Mouse (Mus musculus) cerebellum, postnatal 25 days (tissue): ENCODE data around the gene Spata7.
"Not testable (repeated sequence)": the region's sequence is repeated elsewhere in the genome, so short reads cannot be mapped to it uniquely, and the experiment has no call there.

Experiments
- DNase-seq, 2 experiments: peaks; one replicate each; pipeline ENCODE4 v3.0.0; 2021; ENCODE audit warnings: mixed read lengths in 2 of 2

The Spata7 gene

GRCm38 (mm10) chr12:98627392-98628259 is at the start of gene Spata7:
TSS of gene Spata7 (plus strand) at chr12:98628157.
- peak; percentile 90 to 92 for DNase-seq

GRCm38 (mm10) chr12:98585302-98585701 is 42.7 kb upstream of the Spata7 start:
- DNase-seq: peak in 1 of 2 experiments; percentile 63

- no peak for DNase-seq
Observed at GRCm38 (mm10) chr12:98588573-98588972, 39.4 kb upstream of the Spata7 start.

DNA sequence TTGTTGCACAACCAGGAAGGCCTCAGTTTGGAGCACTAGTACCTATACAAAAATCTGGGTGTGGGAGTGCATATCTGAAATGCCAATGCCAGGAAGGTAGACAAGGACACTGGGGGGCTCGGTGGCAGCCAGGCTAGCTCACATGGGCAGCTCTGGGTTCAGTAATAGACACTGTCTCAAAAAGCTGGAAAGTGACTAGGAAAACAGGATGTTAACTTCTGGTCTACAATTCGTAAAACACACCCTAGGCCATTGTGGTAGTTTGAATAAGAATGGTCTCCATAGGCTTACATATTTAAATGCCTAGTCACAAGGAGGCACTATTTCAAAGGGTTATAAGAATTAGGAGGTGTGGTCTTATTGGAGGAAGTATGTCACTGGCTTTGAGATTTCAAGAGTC is 36.9 kb upstream of the Spata7 start:
- no peak for DNase-seq

DNA sequence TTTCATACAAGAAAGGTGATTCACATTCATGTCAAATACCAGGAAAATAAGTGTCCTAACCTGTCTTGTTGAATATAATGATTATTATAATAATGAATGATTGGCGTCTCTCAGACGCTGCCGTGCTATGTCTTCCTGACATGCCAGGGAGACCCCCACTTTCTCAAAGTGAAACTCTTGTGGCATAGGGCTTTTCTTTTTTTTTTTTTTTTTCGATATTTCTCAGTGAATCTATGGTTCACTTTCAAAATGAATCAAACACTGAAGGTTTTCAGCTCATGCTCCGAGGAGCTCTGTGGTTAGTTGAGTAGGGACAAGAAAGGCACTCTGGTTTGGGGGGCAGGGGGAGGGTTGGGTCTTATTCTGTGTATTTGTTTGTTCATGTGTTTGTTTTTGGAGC is 27.1 kb upstream of the Spata7 start:
- DNase-seq: no peak

- DNase-seq: peak in 1 of 2 experiments; percentile 10
Observed at GRCm38 (mm10) chr12:98602114-98602513, 25.8 kb upstream of the Spata7 start.

DNA sequence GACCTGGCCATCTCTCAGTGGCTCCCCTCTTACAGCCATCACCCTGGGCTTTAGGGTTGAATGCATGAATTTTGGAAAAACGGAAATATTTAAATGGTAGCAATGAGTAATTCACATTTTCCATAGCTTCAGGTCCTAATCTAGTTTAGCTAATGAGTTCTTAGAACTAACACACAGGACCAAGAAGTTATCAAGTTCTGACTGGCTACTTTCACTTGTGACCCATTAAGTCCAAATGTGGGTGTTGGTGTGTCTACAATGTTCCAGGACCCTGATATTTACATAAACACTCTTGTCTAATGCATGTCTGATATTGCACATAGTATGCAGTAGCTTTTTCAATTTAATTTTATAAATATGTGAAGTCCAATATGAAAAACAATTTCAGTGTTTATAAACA is 22.7 kb upstream of the Spata7 start:
- DNase-seq: no peak

DNA sequence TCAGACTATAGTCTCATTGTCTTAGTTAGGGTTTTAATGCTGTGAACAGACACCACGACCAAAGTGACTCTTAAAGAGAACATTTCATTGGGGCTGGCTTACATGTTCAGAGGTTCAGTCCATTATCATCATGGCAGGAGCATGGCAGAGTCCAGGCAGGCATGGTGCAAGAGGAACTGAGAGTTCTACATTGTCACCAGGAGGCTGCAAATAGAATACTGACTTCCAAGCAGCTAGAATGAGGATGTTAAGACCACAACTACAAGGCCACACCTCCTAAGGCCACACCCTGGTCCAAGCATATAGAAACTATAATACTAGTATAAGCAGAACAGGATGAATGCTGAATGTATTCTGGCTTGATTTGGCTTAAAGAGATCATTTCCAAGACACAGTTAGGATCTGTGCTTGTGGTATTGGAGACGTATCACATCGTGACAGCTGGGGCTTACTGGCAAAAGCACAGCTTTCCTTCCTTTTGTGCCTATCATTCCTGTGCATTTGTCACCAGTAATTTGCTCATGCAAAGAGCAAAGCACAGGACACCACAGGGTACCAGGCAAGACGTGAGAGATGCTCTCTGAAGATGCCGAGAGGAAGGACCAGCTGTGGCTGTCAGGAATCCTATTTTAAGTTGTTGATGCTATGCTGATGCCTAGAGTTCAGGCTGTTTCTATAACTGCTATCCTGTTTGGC is 21.2 kb upstream of the Spata7 start:
- peak; percentile 11 to 18 for DNase-seq

DNA sequence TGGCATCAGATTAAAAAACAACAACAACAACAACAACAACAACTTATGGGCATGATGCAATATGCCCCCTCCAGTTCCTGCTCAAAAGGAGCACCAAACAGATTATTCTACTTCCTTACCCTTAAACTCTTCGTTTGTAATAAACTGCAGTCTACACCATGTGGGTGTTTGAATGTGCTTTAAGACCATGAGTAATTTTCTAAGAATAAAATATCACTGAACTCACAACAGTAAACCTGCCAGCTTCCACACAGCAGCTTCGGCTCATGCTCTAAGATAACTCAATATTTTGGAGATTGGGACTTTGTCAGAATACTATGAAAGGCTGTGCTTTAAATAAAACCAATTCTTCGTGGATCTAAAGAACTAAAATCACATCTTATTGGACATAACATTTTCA is 17.6 kb upstream of the Spata7 start:
- DNase-seq: no peak

DNA sequence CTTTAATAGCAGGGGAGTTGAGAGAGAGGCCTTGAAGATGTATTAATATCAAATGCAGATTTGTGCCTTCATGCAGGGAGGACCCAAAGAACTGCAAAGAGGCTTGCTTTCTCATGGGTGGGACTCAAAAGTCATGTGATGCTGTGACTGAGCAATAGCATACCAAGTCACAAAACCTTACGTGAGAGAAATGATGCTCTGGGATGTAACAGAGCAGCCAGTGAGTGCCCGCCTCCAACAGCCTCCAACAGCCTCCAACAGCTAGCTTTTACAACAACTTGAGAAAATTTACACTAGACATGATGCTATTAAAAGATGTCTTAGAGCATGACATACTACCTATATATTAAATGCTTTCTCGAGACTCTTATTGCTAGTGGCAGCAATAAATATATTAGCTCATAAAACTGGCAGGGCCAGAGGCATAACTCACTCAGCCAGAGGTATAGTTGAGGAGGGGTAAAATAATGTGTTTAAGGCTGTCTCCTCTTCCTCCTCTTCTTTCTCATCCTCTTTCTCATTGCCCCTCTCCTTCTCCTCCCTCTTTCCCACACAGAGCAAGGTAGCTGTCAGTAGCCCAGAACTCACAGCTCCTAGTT is 12.9 kb upstream of the Spata7 start:
- no peak for DNase-seq

DNA sequence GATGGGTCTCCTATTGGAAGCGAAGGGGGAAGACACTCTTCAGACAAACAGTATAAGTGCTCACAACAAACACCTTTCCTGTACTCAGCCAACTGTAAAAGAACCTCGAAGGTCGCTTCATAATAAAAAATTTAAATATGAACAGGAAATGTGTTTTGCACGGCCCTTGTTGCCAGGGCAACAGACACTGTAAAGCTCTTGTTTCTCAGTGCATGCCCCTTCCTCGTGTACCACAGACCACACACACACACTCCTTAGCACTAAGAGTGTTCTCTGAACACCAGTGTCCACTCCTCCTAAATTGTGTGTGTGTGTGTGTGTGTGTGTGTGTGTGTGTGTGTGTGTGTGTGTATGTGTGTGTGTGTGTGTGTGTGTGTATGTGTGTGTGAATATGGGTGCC is 12.2 kb upstream of the Spata7 start:
- DNase-seq: no peak

GRCm38 (mm10) chr12:98619496-98619895 is 8.5 kb upstream of the Spata7 start:
- no peak for DNase-seq

DNA sequence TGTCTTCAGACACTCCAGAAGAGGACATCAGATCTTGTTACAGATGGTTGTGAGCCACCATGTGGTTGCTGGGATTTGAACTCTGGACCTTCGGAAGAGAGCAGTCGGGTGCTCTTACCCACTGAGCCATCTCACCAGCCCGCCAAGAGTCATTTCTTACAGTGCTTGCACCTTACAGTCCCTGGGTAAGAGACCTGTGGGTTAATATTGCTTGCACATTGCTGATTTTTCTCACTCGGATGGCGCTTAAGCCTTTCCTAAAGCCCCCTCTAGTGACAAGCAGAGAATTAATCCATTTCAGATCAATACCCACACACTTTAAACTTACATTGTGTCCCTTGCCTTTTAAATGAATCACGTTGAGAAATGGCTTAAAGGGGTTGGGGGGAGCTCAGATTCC is 7.0 kb upstream of the Spata7 start:
- DNase-seq: peak; percentile 39 to 48

DNA sequence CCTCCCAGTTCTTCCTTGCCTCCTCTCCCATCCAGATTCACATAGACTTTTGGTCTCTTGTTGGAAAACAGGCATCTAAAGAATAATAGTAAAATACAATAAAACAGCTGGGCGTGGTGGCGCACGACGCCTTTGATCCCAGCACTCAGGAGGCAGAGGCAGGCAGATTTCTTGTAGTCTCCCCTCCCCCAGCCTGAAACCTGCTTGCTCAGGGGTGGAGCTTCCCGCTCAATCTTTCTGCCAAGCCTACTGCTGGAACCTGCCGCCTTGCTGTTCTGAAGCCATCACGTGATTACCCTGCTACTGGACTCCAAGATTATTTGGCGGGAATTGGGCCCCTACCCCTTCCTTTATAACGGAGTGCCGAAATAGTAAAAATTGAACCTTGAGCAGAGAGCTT is 4.7 kb upstream of the Spata7 start:
- not testable (repeated sequence) for DNase-seq

DNA sequence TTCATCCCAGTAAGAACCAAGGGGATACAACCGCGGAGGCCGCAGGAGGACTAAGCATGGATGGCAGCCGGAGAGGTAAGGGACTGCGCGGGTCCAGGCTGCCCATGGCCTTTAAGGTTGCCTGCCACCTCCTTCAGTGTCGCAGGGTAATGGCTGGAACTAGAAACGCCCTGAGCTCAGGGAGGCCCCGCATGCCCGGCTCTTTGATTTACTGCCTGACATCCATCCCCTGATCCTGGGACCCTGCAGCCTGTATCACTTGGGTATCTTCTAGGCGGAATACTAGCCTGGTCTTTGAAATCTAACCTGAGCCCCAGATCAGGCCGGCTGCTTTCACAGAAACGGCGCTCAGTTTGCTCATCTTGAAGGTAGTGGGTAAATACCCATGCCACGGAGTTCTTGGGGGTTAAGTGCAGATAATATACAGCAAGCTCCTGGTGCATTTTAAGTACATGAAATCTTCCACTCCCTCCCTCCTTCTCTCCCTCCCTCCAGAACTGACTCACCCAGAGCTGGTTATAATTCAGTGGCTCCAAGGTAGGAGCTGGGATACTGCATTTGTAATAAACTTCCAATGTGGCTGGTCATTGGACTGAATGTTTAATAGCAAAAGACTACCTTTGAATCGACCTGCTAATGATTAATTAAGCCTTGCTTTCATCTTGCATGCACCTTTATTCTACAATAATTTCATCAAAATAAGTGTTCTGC is 458 bp downstream of the Spata7 start:
- DNase-seq: no peak

- DNase-seq: no peak
Observed at GRCm38 (mm10) chr12:98644852-98645251, 16.9 kb downstream of the Spata7 start.

DNA sequence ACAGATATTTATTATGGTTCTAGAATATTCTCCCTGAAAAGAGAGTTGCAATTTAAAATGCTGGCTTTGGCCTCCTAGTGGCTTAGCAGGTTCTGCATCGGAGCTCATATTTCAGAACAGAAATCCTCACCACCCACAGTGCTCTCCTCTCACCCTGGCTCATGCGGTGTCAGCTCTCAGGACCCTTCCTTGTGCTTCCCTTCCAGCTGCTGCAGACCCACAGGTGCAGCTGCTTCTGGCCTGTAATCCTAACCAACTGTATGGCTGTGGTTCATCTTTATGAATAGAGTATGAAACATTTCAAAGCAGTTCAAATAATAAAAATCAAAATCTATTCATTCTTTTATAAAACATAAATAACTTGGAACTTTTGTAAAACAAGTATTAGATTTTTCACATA is 28.9 kb downstream of the Spata7 start:
- no peak for DNase-seq

- DNase-seq: no peak
Observed at GRCm38 (mm10) chr12:98662617-98663016, 34.7 kb downstream of the Spata7 start.

GRCm38 (mm10) chr12:98668132-98668814 is 40.3 kb downstream of the Spata7 start:
- DNase-seq: peak; percentile 56 to 76

DNA sequence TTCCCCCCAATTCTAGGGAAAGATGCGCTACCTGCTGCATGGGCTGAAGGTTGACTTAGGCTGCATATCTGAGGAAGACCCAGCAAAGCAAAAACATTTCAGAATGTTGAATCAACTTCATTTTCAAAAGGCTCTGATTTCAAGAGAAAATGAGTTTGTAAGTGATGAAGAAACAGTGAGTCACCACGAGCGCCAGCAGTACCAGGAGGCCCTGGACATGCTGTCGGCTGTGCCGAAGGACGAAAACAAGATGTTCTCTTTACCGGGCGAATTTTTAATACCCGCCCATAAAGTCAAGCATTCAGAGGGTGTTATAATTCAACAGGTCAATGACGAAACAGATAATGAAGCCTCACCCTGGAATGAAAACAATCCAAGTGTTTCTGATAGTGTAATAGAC is 41.1 kb downstream of the Spata7 start:
- DNase-seq: peak in 1 of 2 experiments; percentile 15

GRCm38 (mm10) chr12:98669864-98670263 is 41.9 kb downstream of the Spata7 start:
- DNase-seq: peak; percentile 89 to 95

DNA sequence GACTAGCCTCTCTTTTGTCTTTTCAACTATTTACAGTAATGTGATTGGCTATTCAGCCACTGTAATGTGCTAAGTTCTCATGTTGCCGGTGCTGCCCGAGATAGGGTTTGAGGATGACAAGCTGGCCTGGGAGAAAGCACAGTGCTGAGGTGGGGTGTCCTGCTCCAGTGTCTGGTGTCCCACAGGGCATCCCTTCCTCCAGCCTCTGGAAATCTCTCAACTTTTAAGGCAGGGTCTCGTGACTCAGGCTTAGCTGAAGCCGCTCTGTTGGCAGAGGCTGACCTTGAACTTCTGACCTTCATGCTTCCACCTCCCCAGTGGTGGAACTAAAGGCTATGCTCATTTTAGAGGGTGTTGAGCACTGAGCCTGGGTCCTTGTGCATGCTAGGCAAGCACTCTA is 42.5 kb downstream of the Spata7 start:
- peak in 1 of 2 experiments; percentile 21 for DNase-seq
